Mouse (Mus musculus) frontal cortex, adult 2 months (tissue): ENCODE measurements around the gene Gatad2a. TPM values are rescaled to one million over a fixed set of nuclear protein-coding genes. Genes with fewer than 3 reads are reported as not detected.

Experiments used
- DNase-seq, 2 experiments: peaks; one replicate each; pipeline ENCODE4 v3.0.0; 2022; ENCODE audit warnings: low spot score in 1 of 2; ENCODE audit errors: extremely low spot score in 1 of 2
- polyA plus RNA-seq: library from polyadenylated mRNA; depleted of rRNA; stranded (reverse); fragments of >200 nt; gene quantifications from 2 replicates; pipeline ENCODE4 v1.2.3, GENCODE M21; 2012

Gatad2a gene
- polyA plus RNA-seq, 1 experiment = 31.0 TPM

- peak; percentile 99 to 100 for DNase-seq
These were observed 93.1 kb downstream of the Gatad2a start for GRCm38 (mm10) chr8:69903063-69903542.

- no peak for DNase-seq
These were observed 93.8 kb downstream of the Gatad2a start, which contains the start of the genes Tssk6, Ndufa13 and Yjefn3 for GRCm38 (mm10) chr8:69902163-69903062. Tssk6 (plus strand) TSS chr8:69902184. Ndufa13 (minus strand) TSS chr8:69902558. Yjefn3 (minus strand) TSS chr8:69902712.

- peak; percentile 90 to 98 for DNase-seq
These were observed 94.6 kb downstream of the Gatad2a start for GRCm38 (mm10) chr8:69901484-69902162.

GRCm38 (mm10) chr8:69900895-69901451, 95.2 kb downstream of the Gatad2a start:
- no peak for DNase-seq

GRCm38 (mm10) chr8:69899876-69900275, 96.3 kb downstream of the Gatad2a start:
- no peak for DNase-seq

GRCm38 (mm10) chr8:69897857-69898256, 98.3 kb downstream of the Gatad2a start:
- DNase-seq = no peak

- no peak for DNase-seq
These were observed 100.3 kb downstream of the Gatad2a start for GRCm38 (mm10) chr8:69895772-69896451.

- no peak for DNase-seq
These were observed 101.3 kb downstream of the Gatad2a start for GRCm38 (mm10) chr8:69894836-69895332.

- DNase-seq = peak in 1 of 2 experiments; percentile 69
These were observed 102.3 kb downstream of the Gatad2a start for GRCm38 (mm10) chr8:69893863-69894262.

- DNase-seq = peak in 1 of 2 experiments; percentile 77
These were observed 105.4 kb downstream of the Gatad2a start for GRCm38 (mm10) chr8:69890813-69891241.

GRCm38 (mm10) chr8:69888902-69889301, 107.3 kb downstream of the Gatad2a start:
- DNase-seq = no peak

- no peak for DNase-seq
These were observed 107.8 kb downstream of the Gatad2a start for GRCm38 (mm10) chr8:69888244-69888866.

GRCm38 (mm10) chr8:69887289-69888243, 108.6 kb downstream of the Gatad2a start, which contains the start of gene Cilp2:
Cilp2 (minus strand) TSS chr8:69887687.
- DNase-seq = no peak

GRCm38 (mm10) chr8:69884141-69884540, 112.0 kb downstream of the Gatad2a start:
- no peak for DNase-seq

GRCm38 (mm10) chr8:69882833-69883600, 113.2 kb downstream of the Gatad2a start:
- DNase-seq = no peak

GRCm38 (mm10) chr8:69882021-69882756, 114.0 kb downstream of the Gatad2a start:
- DNase-seq = no peak

- no peak for DNase-seq
These were observed 114.8 kb downstream of the Gatad2a start for GRCm38 (mm10) chr8:69881261-69881865.
